Mouse (Mus musculus): ENCODE data around the gene Strap. TPM values are rescaled to one million over a fixed set of nuclear protein-coding genes. Genes with fewer than 3 reads are reported as not detected.

Gene Strap
- total RNA-seq, 2 experiments from 2014 or later: 115 to 121 TPM

- DNase-seq: peak; percentile 2
These were observed 42.1 kb downstream of the Strap start for GRCm38 (mm10) chr6:137776981-137777380.

GRCm38 (mm10) chr6:137783899-137784637 is 49.2 kb downstream of the Strap start:
- no peak for DNase-seq

- no peak for DNase-seq
These were observed 54.2 kb downstream of the Strap start for GRCm38 (mm10) chr6:137788976-137789590.

GRCm38 (mm10) chr6:137789658-137790057 is 54.8 kb downstream of the Strap start:
- DNase-seq: no peak

GRCm38 (mm10) chr6:137795494-137795893 is 60.6 kb downstream of the Strap start:
- DNase-seq: no peak

- peak; percentile 21 for DNase-seq
These were observed 62.0 kb downstream of the Strap start for GRCm38 (mm10) chr6:137796596-137797567.

DNA sequence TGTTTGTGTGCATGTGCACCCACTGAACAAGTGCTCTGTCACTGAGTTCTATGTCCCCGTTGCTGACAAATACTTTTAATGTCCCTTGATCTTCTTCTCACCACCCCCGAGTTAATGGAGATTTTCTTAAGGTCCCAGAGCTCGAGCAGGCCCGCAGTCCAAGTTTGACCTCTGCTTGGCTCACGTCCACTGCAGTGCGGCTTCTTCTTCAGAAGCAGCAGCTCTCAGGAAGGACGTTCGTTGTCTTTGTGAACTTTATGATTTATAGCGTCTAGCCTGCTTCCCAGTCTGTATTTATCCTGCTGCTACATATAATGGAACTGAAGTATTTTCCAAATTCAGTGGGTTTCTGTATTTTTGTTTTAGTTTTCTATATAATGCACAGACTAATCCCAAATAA is 64.4 kb downstream of the Strap start:
- DNase-seq: no peak

Other genes starting within 250 kb of the Strap start
- 10 to 100 TPM; 20.4 to 20.8 TPM for gene Eps8, start 80.2 kb upstream of the Strap start, total RNA-seq (2021)
- 10 to 100 TPM; 20.5 to 23.2 TPM for gene Dera, start 19.5 kb downstream of the Strap start, total RNA-seq (2021)